Mouse (Mus musculus) layer of hippocampus, adult 18-20 months (tissue): ENCODE data around the gene Madcam1. TPM values are rescaled to one million over a fixed set of nuclear protein-coding genes. Genes with fewer than 3 reads are reported as not detected.

Experiments
- DNase-seq, 2 experiments: peaks; one replicate each; pipeline ENCODE4 v3.0.0; 2022; ENCODE audit warnings: low spot score in 2 of 2
- long read RNA-seq: library from polyadenylated mRNA; stranded (forward); transcript quantifications from one replicate; pipeline ENCODE4 v2.0.0, GENCODE M21; 2021
- total RNA-seq, 2 experiments: library from RNA; stranded (reverse); gene quantifications; 2 replicates each; pipeline ENCODE4 v1.2.3; 2021

Madcam1 gene
- not detected for total RNA-seq
- long read RNA-seq: 0 reads

GRCm38 (mm10) chr10:79664131-79664665 lies at the start of gene Madcam1:
Madcam1 (plus strand) TSS chr10:79664559.
- DNase-seq: peak in 1 of 2 experiments; percentile 73

- peak in 1 of 2 experiments; percentile 67 for DNase-seq
These were observed 48.5 kb upstream of the Madcam1 start for GRCm38 (mm10) chr10:79615860-79616259.

GRCm38 (mm10) chr10:79616376-79616775 lies 48.0 kb upstream of the Madcam1 start:
- DNase-seq: no peak

GRCm38 (mm10) chr10:79623950-79624349 lies 40.4 kb upstream of the Madcam1 start:
- DNase-seq: no peak

- no peak for DNase-seq
These were observed 39.0 kb upstream of the Madcam1 start for GRCm38 (mm10) chr10:79625398-79625797.

GRCm38 (mm10) chr10:79626156-79626555 lies 38.2 kb upstream of the Madcam1 start:
- no peak for DNase-seq

- no peak for DNase-seq
These were observed 36.0 kb upstream of the Madcam1 start for GRCm38 (mm10) chr10:79628377-79628776.

- peak; percentile 67 to 80 for DNase-seq
These were observed 32.9 kb upstream of the Madcam1 start for GRCm38 (mm10) chr10:79631432-79631831.

GRCm38 (mm10) chr10:79633006-79633777 lies 31.2 kb upstream of the Madcam1 start:
- DNase-seq: peak in 1 of 2 experiments; percentile 50

- no peak for DNase-seq
These were observed 28.1 kb upstream of the Madcam1 start for GRCm38 (mm10) chr10:79636287-79636686.

GRCm38 (mm10) chr10:79637128-79638110 lies 26.9 kb upstream of the Madcam1 start, which contains the start of gene Shc2:
Shc2 (minus strand) TSS chr10:79637918.
- DNase-seq: peak; percentile 83 to 86

- peak; percentile 54 to 65 for DNase-seq
These were observed 25.7 kb upstream of the Madcam1 start for GRCm38 (mm10) chr10:79638486-79639204.

- DNase-seq: no peak
These were observed 18.6 kb upstream of the Madcam1 start, which contains the start of gene Odf3l2 for GRCm38 (mm10) chr10:79645711-79646110. Odf3l2 (minus strand) TSS chr10:79645738.

- DNase-seq: peak; percentile 71 to 89
These were observed 15.1 kb upstream of the Madcam1 start for GRCm38 (mm10) chr10:79649070-79649751.

- DNase-seq: no peak
These were observed 11.6 kb upstream of the Madcam1 start for GRCm38 (mm10) chr10:79652789-79653188.

GRCm38 (mm10) chr10:79654946-79655395 lies 9.4 kb upstream of the Madcam1 start:
- DNase-seq: peak; percentile 70 to 78

GRCm38 (mm10) chr10:79658829-79659228 lies 5.5 kb upstream of the Madcam1 start:
- no peak for DNase-seq

GRCm38 (mm10) chr10:79660298-79660697 lies 4.1 kb upstream of the Madcam1 start:
- DNase-seq: no peak

GRCm38 (mm10) chr10:79661861-79662260 lies 2.5 kb upstream of the Madcam1 start:
- no peak for DNase-seq

GRCm38 (mm10) chr10:79665051-79665450 lies 692 bp downstream of the Madcam1 start:
- DNase-seq: no peak
